Mouse (Mus musculus) embryonic facial prominence, embryonic 12.5 days (tissue): ENCODE measurements around the gene Clvs2. TPM values are rescaled to one million over a fixed set of nuclear protein-coding genes. Genes with fewer than 3 reads are reported as not detected.

Source experiments
- ATAC-seq: fragments of 200-750 bp; cut with Nextera tagmentation; 2 replicates; pipeline ENCODE4 v1.8.0; 2017; ENCODE audit not compliant: insufficient number of reproducible peaks, insufficient read depth, low FRiP score, low TSS enrichment
- H3K27ac ChIP-seq: fragments of 300-500 bp; sonication (generic); 2 replicates; pipeline ENCODE4 v1.5.1; 2016; ENCODE audit warnings: mild to moderate bottlenecking
- H3K27me3 ChIP-seq: fragments of 300-500 bp; sonication (generic); 2 replicates; pipeline ENCODE4 v1.6.1; 2016; ENCODE audit warnings: mild to moderate bottlenecking, moderate library complexity
- H3K36me3 ChIP-seq: fragments of 300-500 bp; sonication (generic); 2 replicates; pipeline ENCODE4 v1.6.1; 2016; ENCODE audit warnings: mild to moderate bottlenecking
- H3K4me1 ChIP-seq: fragments of 300-500 bp; sonication (generic); 2 replicates; pipeline ENCODE4 v1.6.1; 2016
- H3K4me2 ChIP-seq: fragments of 300-500 bp; sonication (generic); replicated peaks from 2 replicates; pipeline ENCODE4 v1.6.1; 2016; ENCODE audit warnings: mild to moderate bottlenecking, moderate library complexity
- H3K4me3 ChIP-seq: fragments of 300-500 bp; sonication (generic); 2 replicates; pipeline ENCODE4 v1.5.1; 2016; ENCODE audit warnings: mild to moderate bottlenecking
- H3K9ac ChIP-seq: fragments of 300-500 bp; sonication (generic); 2 replicates; pipeline ENCODE4 v1.6.1; 2016; ENCODE audit warnings: mild to moderate bottlenecking, moderate library complexity
- H3K9me3 ChIP-seq: fragments of 300-500 bp; sonication (generic); 2 replicates; pipeline ENCODE4 v1.6.1; 2016; ENCODE audit warnings: mild to moderate bottlenecking, moderate library complexity
- WGBS: fragments of 180-500 bp; shearing (Covaris S2); methylation state at CpG from one replicate; pipeline ENCODE4 v1.1.7; 2016; 5-methylcytosine and 5-hydroxymethylcytosine counted together
- polyA plus RNA-seq: library from polyadenylated mRNA; unstranded; fragments of >200 nt; fragmentation: Nextera tagmentation; extraction: Ambion mirVana; gene quantifications from 2 replicates; pipeline ENCODE4 v1.2.1, GENCODE M21; 2016

The Clvs2 gene
- polyA plus RNA-seq = 0.65 and 0.87 TPM in 2 replicates

DNA sequence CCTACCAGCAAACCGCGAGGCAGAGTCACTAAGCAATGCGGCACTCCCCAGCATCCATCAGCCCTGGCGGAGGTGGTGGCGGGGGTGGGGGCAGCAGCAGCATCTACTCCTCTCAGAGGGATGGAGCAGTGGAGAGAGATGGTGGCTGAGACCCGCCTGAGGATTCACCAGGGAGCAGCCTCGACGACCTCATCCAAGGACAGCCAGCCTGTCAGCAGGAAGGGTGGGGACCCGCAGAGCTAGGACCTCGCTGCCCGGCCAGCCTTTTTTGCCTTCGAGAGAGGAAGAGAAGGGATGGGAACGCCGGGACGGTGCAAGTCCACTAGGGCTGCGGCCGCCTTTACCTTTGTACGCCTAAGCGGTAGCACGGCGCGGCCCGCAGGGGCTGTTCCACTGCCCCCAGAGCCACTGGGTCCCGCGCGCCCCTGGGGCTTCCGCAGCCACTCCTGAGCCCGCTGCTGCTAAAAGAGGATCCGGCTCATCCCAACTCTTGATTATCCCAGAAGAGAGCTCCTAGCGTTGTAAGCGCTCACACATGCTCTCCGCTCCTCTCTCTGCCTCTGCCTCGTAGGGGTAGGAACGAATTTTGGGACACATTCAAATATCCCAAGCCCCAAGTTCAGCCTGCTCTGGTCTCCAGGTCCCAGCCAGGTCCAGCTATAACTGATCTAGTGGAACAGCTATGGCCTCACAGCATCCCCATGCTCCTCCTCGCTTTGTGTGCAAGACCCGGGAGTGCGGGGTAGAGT, at the start of gene Clvs2:
Gene Clvs2 (minus strand): TSS at position 639 of the 749 bp plus-strand sequence.
- Histone ChIP-seq H3K9me3 (no peaks in the 10 kb centered on the region), H3K4me3 (peak within 1 kb of the TSS; percentile 43), H3K27me3 (peaks cover 14% of the 10 kb centered on the region), H3K36me3 (no peaks in the 10 kb centered on the region), H3K27ac (no peak within 1 kb of the TSS), H3K4me1 (0 out of 2 replicates have a peak, but pooled peaks cover 3% of the 10 kb centered on the region), H3K9ac (peak within 1 kb of the TSS; percentile 44), H3K4me2 (peak within 1 kb of the TSS; percentile 78)
- ATAC-seq = peak; percentile 77
- WGBS = under 1% methylated on average over 36 of the region's 37 CpGs

GRCm38 (mm10) chr10:33653142-33653541, 28.6 kb upstream of the Clvs2 start:
- ATAC-seq = no peak
- Histone ChIP-seq H3K9me3 (no peaks in the 10 kb centered on the region), H3K27ac (no peak overlapping the region)

DNA sequence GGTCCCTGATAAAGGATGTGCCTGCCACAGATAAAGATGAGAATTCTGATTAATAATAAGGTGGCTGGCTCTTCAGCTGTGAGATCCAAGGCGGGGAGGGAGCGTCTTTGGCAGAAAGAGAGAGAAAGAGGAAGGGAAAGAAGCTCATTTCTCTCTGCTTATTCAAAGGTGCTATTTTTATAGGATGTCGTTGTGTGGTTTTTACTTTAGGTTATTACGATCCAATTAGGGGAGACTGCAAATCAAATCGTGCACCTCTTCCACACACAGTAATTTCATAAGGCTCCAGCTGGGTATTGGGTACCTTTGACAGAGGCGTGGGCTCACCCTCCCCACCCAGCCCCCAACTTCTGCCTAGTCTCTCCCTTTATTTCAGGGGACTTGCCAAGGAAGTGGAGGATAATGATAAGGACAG, 985 bp downstream of the Clvs2 start:
- WGBS = 19% methylated on average over 6 of the region's 6 CpGs
- Histone ChIP-seq H3K4me3 (peak overlapping the region; percentile 43; the same call in 1 of the 2 replicates), H3K27me3 (peaks cover 14% of the 10 kb centered on the region), H3K4me2 (peak overlapping the region; percentile 78), H3K9me3 (no peaks in the 10 kb centered on the region), H3K4me1 (0 out of 2 replicates have a peak, but pooled peaks cover 3% of the 10 kb centered on the region), H3K9ac (no peak overlapping the region), H3K27ac (no peak overlapping the region), H3K36me3 (no peaks in the 10 kb centered on the region)
- ATAC-seq = no peak

More at GRCm38 (mm10) chr10:33653142-33653541, 28.6 kb upstream of the Clvs2 start:
- Histone ChIP-seq H3K9ac (no peak overlapping the region), H3K4me3 (no peak overlapping the region), H3K4me1 (no peaks in the 10 kb centered on the region), H3K27me3 (no peaks in the 10 kb centered on the region), H3K4me2 (no peak overlapping the region), H3K36me3 (no peaks in the 10 kb centered on the region)

DNA sequence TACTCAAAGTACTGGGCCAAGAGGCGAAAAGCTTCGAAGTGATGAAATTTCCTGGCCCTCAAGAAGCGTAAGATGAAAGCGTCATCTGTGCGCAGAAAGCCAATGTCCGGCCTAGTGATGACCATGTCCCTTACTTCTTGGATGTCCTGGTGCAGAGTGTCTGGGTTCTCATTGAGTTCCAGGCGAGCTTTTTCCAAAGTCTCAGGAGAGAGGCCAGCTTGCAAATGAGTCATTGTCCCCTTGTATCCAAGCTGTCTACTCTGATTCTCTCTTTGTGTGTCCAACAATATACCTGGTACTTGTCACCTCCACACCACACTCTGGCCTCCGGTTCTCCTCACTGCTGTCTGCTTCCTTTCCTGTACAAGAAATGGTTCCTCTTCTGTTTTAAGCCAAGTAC, 1.9 kb downstream of the Clvs2 start:
- 85% methylated on average over 8 of the region's 8 CpGs for WGBS
- no peak for ATAC-seq
- Histone ChIP-seq H3K27ac (no peak overlapping the region), H3K4me2 (no peak overlapping the region), H3K9ac (no peak overlapping the region), H3K4me3 (no peak overlapping the region), H3K27me3 (peaks cover 14% of the 10 kb centered on the region), H3K36me3 (no peaks in the 10 kb centered on the region), H3K4me1 (0 out of 2 replicates have a peak, but pooled peaks cover 3% of the 10 kb centered on the region), H3K9me3 (no peaks in the 10 kb centered on the region)

- Histone ChIP-seq H3K36me3 (no peaks in the 10 kb centered on the region), H3K9me3 (no peaks in the 10 kb centered on the region), H3K9ac (no peak overlapping the region), H3K27ac (no peak overlapping the region), H3K27me3 (no peaks in the 10 kb centered on the region), H3K4me3 (no peak overlapping the region), H3K4me2 (no peak overlapping the region), H3K4me1 (no peaks in the 10 kb centered on the region)
- ATAC-seq = no peak
- WGBS = 67% methylated on average over 2 of the region's 2 CpGs
Observed at GRCm38 (mm10) chr10:33616207-33616606, 8.4 kb downstream of the Clvs2 start.

- WGBS = 96% methylated on average over 1 of the region's 1 CpGs
Observed at GRCm38 (mm10) chr10:33613197-33613596, 11.4 kb downstream of the Clvs2 start.

GRCm38 (mm10) chr10:33592732-33593131, 31.8 kb downstream of the Clvs2 start:
- Histone ChIP-seq H3K4me2 (no peak overlapping the region), H3K9me3 (no peaks in the 10 kb centered on the region), H3K27me3 (no peaks in the 10 kb centered on the region), H3K27ac (no peak overlapping the region), H3K4me1 (no peaks in the 10 kb centered on the region), H3K9ac (no peak overlapping the region), H3K4me3 (no peak overlapping the region), H3K36me3 (no peaks in the 10 kb centered on the region)
- no peak for ATAC-seq
- WGBS = 90% methylated on average over 16 of the region's 16 CpGs

More at GRCm38 (mm10) chr10:33613197-33613596, 11.4 kb downstream of the Clvs2 start:
- H3K27ac ChIP-seq = no peak overlapping the region
- H3K9me3 ChIP-seq = no peaks in the 10 kb centered on the region
- no peak overlapping the region for H3K4me3 ChIP-seq
- H3K9ac ChIP-seq = no peak overlapping the region
- H3K4me2 ChIP-seq = no peak overlapping the region
- H3K4me1 ChIP-seq = no peaks in the 10 kb centered on the region
- H3K27me3 ChIP-seq = no peaks in the 10 kb centered on the region
- no peak for ATAC-seq
- no peaks in the 10 kb centered on the region for H3K36me3 ChIP-seq

GRCm38 (mm10) chr10:33588800-33589199, 35.8 kb downstream of the Clvs2 start:
- 60% methylated on average over 2 of the region's 2 CpGs for WGBS
- H3K27me3 ChIP-seq = no peaks in the 10 kb centered on the region
- no peak overlapping the region for H3K27ac ChIP-seq
- H3K9me3 ChIP-seq = no peaks in the 10 kb centered on the region
- no peaks in the 10 kb centered on the region for H3K4me1 ChIP-seq
- H3K36me3 ChIP-seq = no peaks in the 10 kb centered on the region
- H3K4me2 ChIP-seq = no peak overlapping the region
- ATAC-seq = no peak
- no peak overlapping the region for H3K9ac ChIP-seq
- no peak overlapping the region for H3K4me3 ChIP-seq

GRCm38 (mm10) chr10:33587118-33587517, 37.5 kb downstream of the Clvs2 start:
- Histone ChIP-seq H3K4me3 (no peak overlapping the region), H3K4me1 (no peaks in the 10 kb centered on the region), H3K27ac (no peak overlapping the region), H3K36me3 (no peaks in the 10 kb centered on the region), H3K27me3 (no peaks in the 10 kb centered on the region), H3K4me2 (no peak overlapping the region), H3K9me3 (no peaks in the 10 kb centered on the region), H3K9ac (no peak overlapping the region)
- 77% methylated on average over 2 of the region's 2 CpGs for WGBS
- ATAC-seq = no peak

GRCm38 (mm10) chr10:33558081-33558480, 66.5 kb downstream of the Clvs2 start:
- Histone ChIP-seq H3K9me3 (no peaks in the 10 kb centered on the region), H3K36me3 (no peaks in the 10 kb centered on the region), H3K9ac (no peak overlapping the region), H3K27me3 (no peaks in the 10 kb centered on the region), H3K27ac (no peak overlapping the region), H3K4me2 (no peak overlapping the region), H3K4me1 (no peaks in the 10 kb centered on the region), H3K4me3 (no peak overlapping the region)
- 66% methylated on average over 3 of the region's 3 CpGs for WGBS
- ATAC-seq = no peak

DNA sequence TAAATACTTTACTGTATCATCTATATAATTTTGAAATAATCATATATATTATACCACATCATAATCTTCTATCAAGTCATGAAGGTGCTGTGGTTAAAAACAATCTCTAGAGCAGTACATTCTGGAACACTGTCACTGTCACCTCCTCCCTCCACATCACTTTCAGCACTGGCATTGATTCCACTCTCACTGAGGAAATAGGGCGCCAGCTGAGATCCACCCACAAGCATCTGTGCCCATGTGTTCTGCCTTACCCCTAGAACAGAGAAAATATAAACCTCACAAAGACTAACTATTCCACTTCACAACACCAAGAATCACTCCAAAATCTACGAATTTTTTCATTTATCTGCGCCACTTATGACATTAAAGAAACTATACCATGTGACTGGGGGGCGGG, 84.2 kb downstream of the Clvs2 start:
- H3K4me1 ChIP-seq = no peaks in the 10 kb centered on the region
- no peak overlapping the region for H3K27ac ChIP-seq
- no peak overlapping the region for H3K4me2 ChIP-seq
- no peaks in the 10 kb centered on the region for H3K36me3 ChIP-seq
- 80% methylated on average over 4 of the region's 4 CpGs for WGBS
- H3K9ac ChIP-seq = no peak overlapping the region
- H3K9me3 ChIP-seq = no peaks in the 10 kb centered on the region
- H3K4me3 ChIP-seq = no peak overlapping the region
- ATAC-seq = no peak
- no peaks in the 10 kb centered on the region for H3K27me3 ChIP-seq
